Mouse (Mus musculus): Measurements from ENCODE around the gene Olfr1137. TPM values are rescaled to one million over a fixed set of nuclear protein-coding genes. Genes with fewer than 3 reads are reported as not detected.

Olfr1137 gene
- polyA plus RNA-seq (2015; fragmentation: Illumina TruSeq; extraction: RNeasy Lipid Tissue Mini Kit (QIAGEN cat#74804); ENCODE audit: insufficient read depth, low replicate concordance): not detected

DNA sequence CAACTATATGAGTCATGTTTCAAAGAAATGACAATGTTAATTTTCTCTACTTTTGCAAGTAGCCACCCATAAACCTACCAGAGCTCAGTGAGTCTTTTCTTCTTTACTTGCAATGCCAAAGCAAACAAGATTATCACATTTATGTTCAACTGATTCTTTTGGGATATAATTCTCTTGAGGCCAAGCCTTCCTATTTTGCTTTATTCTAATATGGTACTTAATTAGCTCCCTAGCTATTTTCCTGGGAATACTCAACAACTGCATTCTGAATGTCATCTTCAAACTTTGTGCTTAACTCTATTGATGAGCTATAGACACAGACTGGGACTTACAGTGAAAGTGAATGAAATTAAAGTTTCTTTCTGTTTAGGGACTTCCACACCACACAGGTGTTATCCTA, at the start of gene Olfr1137:
Gene Olfr1137 (minus strand): TSS at position 101 of the 400 bp plus-strand sequence.

GRCm38 (mm10) chr2:87753891-87754290, 40.9 kb upstream of the Olfr1137 start, which contains the start of gene Olfr1141:
Gene Olfr1141 (minus strand): TSS chr2:87753991.

DNA sequence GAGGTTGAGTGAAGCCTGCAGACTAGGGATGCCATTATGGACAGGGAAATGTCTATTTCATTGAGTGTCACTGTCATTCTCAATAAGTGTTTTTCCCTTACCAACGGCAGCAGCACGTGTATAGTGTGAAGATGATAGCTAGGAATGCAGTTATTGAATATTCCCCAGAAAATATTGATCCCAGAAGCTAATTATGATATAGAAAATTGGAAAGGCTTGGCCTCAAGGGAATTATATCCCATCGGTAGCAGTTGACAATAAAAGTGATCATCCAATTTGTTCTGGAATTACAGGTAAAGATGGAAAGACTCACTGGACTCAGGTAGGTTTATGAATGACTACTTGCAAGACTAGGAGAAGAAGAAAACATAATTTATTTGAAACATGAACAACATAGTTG, 30.5 kb upstream of the Olfr1137 start, which contains the start of gene Olfr1140:
Gene Olfr1140 (plus strand): TSS at position 301 of the 400 bp plus-strand sequence.

GRCm38 (mm10) chr2:87739878-87740277, 26.9 kb upstream of the Olfr1137 start, which contains the start of gene Olfr1138:
Gene Olfr1138 (minus strand): TSS chr2:87739978.

GRCm38 (mm10) chr2:87693847-87694246, 19.1 kb downstream of the Olfr1137 start, which contains the start of gene Olfr1136:
Gene Olfr1136 (minus strand): TSS chr2:87693947.

GRCm38 (mm10) chr2:87673564-87673963, 39.4 kb downstream of the Olfr1137 start, which contains the start of gene Olfr1135:
Gene Olfr1135 (minus strand): TSS chr2:87673664.

Other genes starting within 250 kb of the Olfr1137 start
- gene Pramel7, start 216.1 kb downstream of the Olfr1137 start, polyA plus RNA-seq (2015; fragmentation: Illumina TruSeq; extraction: RNeasy Lipid Tissue Mini Kit (QIAGEN cat#74804); ENCODE audit: insufficient read depth, low replicate concordance): not detected
- not detected for gene Pramel6, start 206.6 kb downstream of the Olfr1137 start, polyA plus RNA-seq (2015; fragmentation: Illumina TruSeq; extraction: RNeasy Lipid Tissue Mini Kit (QIAGEN cat#74804); ENCODE audit: insufficient read depth, low replicate concordance)
- gene Olfr153, start 181.4 kb downstream of the Olfr1137 start, polyA plus RNA-seq (2015; fragmentation: Illumina TruSeq; extraction: RNeasy Lipid Tissue Mini Kit (QIAGEN cat#74804); ENCODE audit: insufficient read depth, low replicate concordance): not detected
- not detected for gene Olfr1128, start 167.6 kb downstream of the Olfr1137 start, polyA plus RNA-seq (2015; fragmentation: Illumina TruSeq; extraction: RNeasy Lipid Tissue Mini Kit (QIAGEN cat#74804); ENCODE audit: insufficient read depth, low replicate concordance)
- not detected for gene Olfr1129, start 139.3 kb downstream of the Olfr1137 start, polyA plus RNA-seq (2015; fragmentation: Illumina TruSeq; extraction: RNeasy Lipid Tissue Mini Kit (QIAGEN cat#74804); ENCODE audit: insufficient read depth, low replicate concordance)
- gene Olfr1130, start 107.0 kb downstream of the Olfr1137 start, polyA plus RNA-seq (2015; fragmentation: Illumina TruSeq; extraction: RNeasy Lipid Tissue Mini Kit (QIAGEN cat#74804); ENCODE audit: insufficient read depth, low replicate concordance): not detected
- not detected for gene Olfr1131, start 86.1 kb downstream of the Olfr1137 start, polyA plus RNA-seq (2015; fragmentation: Illumina TruSeq; extraction: RNeasy Lipid Tissue Mini Kit (QIAGEN cat#74804); ENCODE audit: insufficient read depth, low replicate concordance)
- gene Olfr1132, start 75.6 kb downstream of the Olfr1137 start, polyA plus RNA-seq (2015; fragmentation: Illumina TruSeq; extraction: RNeasy Lipid Tissue Mini Kit (QIAGEN cat#74804); ENCODE audit: insufficient read depth, low replicate concordance): not detected
- gene Olfr1133, start 65.8 kb downstream of the Olfr1137 start, polyA plus RNA-seq (2015; fragmentation: Illumina TruSeq; extraction: RNeasy Lipid Tissue Mini Kit (QIAGEN cat#74804); ENCODE audit: insufficient read depth, low replicate concordance): not detected
- gene Olfr1134, start 54.7 kb downstream of the Olfr1137 start, polyA plus RNA-seq (2015; fragmentation: Illumina TruSeq; extraction: RNeasy Lipid Tissue Mini Kit (QIAGEN cat#74804); ENCODE audit: insufficient read depth, low replicate concordance): not detected
- gene Olfr1135, start 39.5 kb downstream of the Olfr1137 start, polyA plus RNA-seq (2015; fragmentation: Illumina TruSeq; extraction: RNeasy Lipid Tissue Mini Kit (QIAGEN cat#74804); ENCODE audit: insufficient read depth, low replicate concordance): not detected
- gene Olfr1136, start 19.2 kb downstream of the Olfr1137 start, polyA plus RNA-seq (2015; fragmentation: Illumina TruSeq; extraction: RNeasy Lipid Tissue Mini Kit (QIAGEN cat#74804); ENCODE audit: insufficient read depth, low replicate concordance): not detected
- not detected for gene Olfr1138, start 26.8 kb upstream of the Olfr1137 start, polyA plus RNA-seq (2015; fragmentation: Illumina TruSeq; extraction: RNeasy Lipid Tissue Mini Kit (QIAGEN cat#74804); ENCODE audit: insufficient read depth, low replicate concordance)
- not detected for gene Olfr1140, start 30.6 kb upstream of the Olfr1137 start, polyA plus RNA-seq (2015; fragmentation: Illumina TruSeq; extraction: RNeasy Lipid Tissue Mini Kit (QIAGEN cat#74804); ENCODE audit: insufficient read depth, low replicate concordance)
- gene Olfr1141, start 40.8 kb upstream of the Olfr1137 start, polyA plus RNA-seq (2015; fragmentation: Illumina TruSeq; extraction: RNeasy Lipid Tissue Mini Kit (QIAGEN cat#74804); ENCODE audit: insufficient read depth, low replicate concordance): not detected
- gene Olfr152, start 66.3 kb upstream of the Olfr1137 start, polyA plus RNA-seq (2015; fragmentation: Illumina TruSeq; extraction: RNeasy Lipid Tissue Mini Kit (QIAGEN cat#74804); ENCODE audit: insufficient read depth, low replicate concordance): not detected
- not detected for gene Olfr1143, start 87.4 kb upstream of the Olfr1137 start, polyA plus RNA-seq (2015; fragmentation: Illumina TruSeq; extraction: RNeasy Lipid Tissue Mini Kit (QIAGEN cat#74804); ENCODE audit: insufficient read depth, low replicate concordance)
- gene Olfr1145, start 96.6 kb upstream of the Olfr1137 start, polyA plus RNA-seq (2015; fragmentation: Illumina TruSeq; extraction: RNeasy Lipid Tissue Mini Kit (QIAGEN cat#74804); ENCODE audit: insufficient read depth, low replicate concordance): not detected
- not detected for gene Olfr1148, start 117.4 kb upstream of the Olfr1137 start, polyA plus RNA-seq (2015; fragmentation: Illumina TruSeq; extraction: RNeasy Lipid Tissue Mini Kit (QIAGEN cat#74804); ENCODE audit: insufficient read depth, low replicate concordance)
- not detected for gene Olfr1150-ps1, start 130.8 kb upstream of the Olfr1137 start, polyA plus RNA-seq (2015; fragmentation: Illumina TruSeq; extraction: RNeasy Lipid Tissue Mini Kit (QIAGEN cat#74804); ENCODE audit: insufficient read depth, low replicate concordance)
- not detected for gene Olfr1151, start 142.7 kb upstream of the Olfr1137 start, polyA plus RNA-seq (2015; fragmentation: Illumina TruSeq; extraction: RNeasy Lipid Tissue Mini Kit (QIAGEN cat#74804); ENCODE audit: insufficient read depth, low replicate concordance)
- not detected for gene Olfr1152, start 153.3 kb upstream of the Olfr1137 start, polyA plus RNA-seq (2015; fragmentation: Illumina TruSeq; extraction: RNeasy Lipid Tissue Mini Kit (QIAGEN cat#74804); ENCODE audit: insufficient read depth, low replicate concordance)
- not detected for gene Olfr1153, start 181.8 kb upstream of the Olfr1137 start, polyA plus RNA-seq (2015; fragmentation: Illumina TruSeq; extraction: RNeasy Lipid Tissue Mini Kit (QIAGEN cat#74804); ENCODE audit: insufficient read depth, low replicate concordance)
- not detected for gene Olfr1154, start 192.0 kb upstream of the Olfr1137 start, polyA plus RNA-seq (2015; fragmentation: Illumina TruSeq; extraction: RNeasy Lipid Tissue Mini Kit (QIAGEN cat#74804); ENCODE audit: insufficient read depth, low replicate concordance)
- not detected for gene Olfr1155, start 232.0 kb upstream of the Olfr1137 start, polyA plus RNA-seq (2015; fragmentation: Illumina TruSeq; extraction: RNeasy Lipid Tissue Mini Kit (QIAGEN cat#74804); ENCODE audit: insufficient read depth, low replicate concordance)
- gene Olfr1156, start 239.9 kb upstream of the Olfr1137 start, polyA plus RNA-seq (2015; fragmentation: Illumina TruSeq; extraction: RNeasy Lipid Tissue Mini Kit (QIAGEN cat#74804); ENCODE audit: insufficient read depth, low replicate concordance): not detected

Measured in spleen, adult 10 weeks (tissue).